In genomic region chr9:60794210-60794840, GRCm38 (mm10) we compare ENCODE assay signal across 8 mouse cellular contexts. TPM values are rescaled to one million over a fixed set of nuclear protein-coding genes. Genes with fewer than 3 reads are reported as not detected.
DNase-seq lines count a peak whose midpoint lies in the region; ATAC-seq and TF ChIP-seq lines count a peak whose summit lies in the region.

Uaca (plus strand) TSS chr9:60794542.

- H3K4me2 ChIP-seq in forebrain, embryonic 14.5 days (ENCODE audit: low read length): peak within 1 kb of the TSS; percentile 100
- peak within 1 kb of the TSS; percentile 92 for H3K4me2 ChIP-seq in heart, postnatal 0 days (ENCODE audit: low read depth, low read length)
- peak within 1 kb of the TSS; percentile 57 for H3K4me2 ChIP-seq in liver, embryonic 14.5 days (ENCODE audit: low read depth)
- peak within 1 kb of the TSS; percentile 99 for H3K4me2 ChIP-seq in neural tube, embryonic 14.5 days (ENCODE audit: low read depth, low read length)

- no peaks in the 10 kb centered on the region for H3K9me3 ChIP-seq in ES-Bruce4 (replicated peaks; ENCODE audit: control insufficient read depth, insufficient read depth, low read length, poor library complexity, severe bottlenecking)
- no peaks in the 10 kb centered on the region for H3K9me3 ChIP-seq in forebrain, embryonic 14.5 days (replicated peaks; ENCODE audit: control insufficient read depth, low read length)
- H3K9me3 ChIP-seq in heart, postnatal 0 days (replicated peaks; ENCODE audit: control insufficient read depth, low read length): no peaks in the 10 kb centered on the region
- no peaks in the 10 kb centered on the region for H3K9me3 ChIP-seq in liver, embryonic 14.5 days (ENCODE audit: control insufficient read depth, low read length)
- H3K9me3 ChIP-seq in neural tube, embryonic 14.5 days (ENCODE audit: control insufficient read depth, low read length): no peaks in the 10 kb centered on the region

- H3K4me3 ChIP-seq in ES-Bruce4 (ENCODE audit: low read depth, low read length): peak within 1 kb of the TSS; percentile 92
- H3K4me3 ChIP-seq in forebrain, embryonic 14.5 days (ENCODE audit: low read depth, low read length): peak within 1 kb of the TSS; percentile 72
- peak within 1 kb of the TSS; percentile 79 for H3K4me3 ChIP-seq in heart, postnatal 0 days (ENCODE audit: low read depth, low read length)
- peak within 1 kb of the TSS; percentile 51 to 63 for H3K4me3 ChIP-seq in liver, embryonic 14.5 days (ENCODE audit: insufficient read depth in 1 of 2, low read depth in 2 of 2, low read length in 2 of 2)
- peak within 1 kb of the TSS; percentile 70 for H3K4me3 ChIP-seq in neural tube, embryonic 14.5 days (ENCODE audit: low read depth, low read length)

- H3K4me1 ChIP-seq in ES-Bruce4 (ENCODE audit: control insufficient read depth, insufficient read depth, low read length): no peaks in the 10 kb centered on the region
- 0 out of 2 replicates have a peak, but pooled peaks cover under 1% of the 10 kb centered on the region for H3K4me1 ChIP-seq in forebrain, embryonic 14.5 days (ENCODE audit: control insufficient read depth, insufficient read depth, low read length)
- H3K4me1 ChIP-seq in heart, postnatal 0 days (ENCODE audit: control insufficient read depth, insufficient read depth): 0 out of 2 replicates have a peak, but pooled peaks cover 7% of the 10 kb centered on the region
- no peaks in the 10 kb centered on the region; a peak in 1 of 4 replicates for H3K4me1 ChIP-seq in liver, embryonic 14.5 days (replicated peaks; ENCODE audit: control insufficient read depth in 2 of 2, insufficient read depth in 2 of 2, low read length in 1 of 2)
- 0 out of 2 replicates have a peak, but pooled peaks cover 5% of the 10 kb centered on the region for H3K4me1 ChIP-seq in neural tube, embryonic 14.5 days (ENCODE audit: control insufficient read depth, insufficient read depth, low read length)

- no peaks in the 10 kb centered on the region for H3K27me3 ChIP-seq in ES-Bruce4 (ENCODE audit: control insufficient read depth, insufficient read depth, low read length, poor library complexity, severe bottlenecking)
- no peaks in the 10 kb centered on the region for H3K27me3 ChIP-seq in forebrain, embryonic 14.5 days (replicated peaks; ENCODE audit: control insufficient read depth, insufficient read depth, low read length)
- H3K27me3 ChIP-seq in heart, postnatal 0 days (ENCODE audit: control insufficient read depth, insufficient read depth, low read length): no peaks in the 10 kb centered on the region
- peaks cover 16% of the 10 kb centered on the region for H3K27me3 ChIP-seq in liver, embryonic 14.5 days (ENCODE audit: control insufficient read depth, insufficient read depth, low read length)
- H3K27me3 ChIP-seq in neural tube, embryonic 14.5 days (ENCODE audit: control insufficient read depth, insufficient read depth, low read length): no peaks in the 10 kb centered on the region

- peak within 1 kb of the TSS; percentile 86 for H3K9ac ChIP-seq in ES-Bruce4 (ENCODE audit: low read depth, poor library complexity, severe bottlenecking)
- peak within 1 kb of the TSS; percentile 77 for H3K9ac ChIP-seq in forebrain, embryonic 14.5 days (ENCODE audit: low read length)
- H3K9ac ChIP-seq in heart, postnatal 0 days (replicated peaks; ENCODE audit: low read depth, low read length): peak within 1 kb of the TSS; percentile 83
- peak within 1 kb of the TSS; percentile 32; the same call in 1 of the 2 replicates for H3K9ac ChIP-seq in liver, embryonic 14.5 days (replicated peaks)
- peak within 1 kb of the TSS; percentile 63 for H3K9ac ChIP-seq in neural tube, embryonic 14.5 days (replicated peaks; ENCODE audit: low read depth, low read length)

- peak within 1 kb of the TSS; percentile 55 for H3K27ac ChIP-seq in ES-Bruce4 (ENCODE audit: insufficient read depth, low read length)
- no peak within 1 kb of the TSS for H3K27ac ChIP-seq in forebrain, embryonic 14.5 days (ENCODE audit: low read depth, low read length)
- H3K27ac ChIP-seq in heart, postnatal 0 days (ENCODE audit: low read depth): peak within 1 kb of the TSS; percentile 82
- no peak within 1 kb of the TSS for H3K27ac ChIP-seq in liver, embryonic 14.5 days
- peak within 1 kb of the TSS; percentile 18 for H3K27ac ChIP-seq in neural tube, embryonic 14.5 days (ENCODE audit: low read depth, low read length)

- under 1% methylated on average over 45 of the region's 45 CpGs for WGBS in forebrain, embryonic 14.5 days
- WGBS in heart, postnatal 0 days: 0% methylated on average over 45 of the region's 45 CpGs
- under 1% methylated on average over 44 of the region's 45 CpGs for WGBS in liver, embryonic 14.5 days (ENCODE audit: insufficient replicate concordance)
- under 1% methylated on average over 45 of the region's 45 CpGs for WGBS in neural tube, embryonic 14.5 days

- DNase-seq in forebrain, embryonic 14.5 days (ENCODE audit: low spot score): peak; percentile 93
- peak; percentile 97 for DNase-seq in heart, postnatal 0 days (ENCODE audit: low spot score)
- peak; percentile 97 to 98 for DNase-seq in kidney, postnatal 4 days
- DNase-seq in liver, embryonic 14.5 days (ENCODE audit: low read depth in 3 of 3, low spot score in 3 of 3): peak; percentile 36 to 42 (median 39)
- DNase-seq in testis, postnatal 14 days (ENCODE audit: low spot score): peak; percentile 94

- peak; percentile 52; the same call in 1 of the 2 replicates for ATAC-seq in cerebellum, adult (ENCODE audit: insufficient number of reproducible peaks, low FRiP score, low TSS enrichment)
- ATAC-seq in forebrain, embryonic 14.5 days: peak; percentile 97
- ATAC-seq in heart, postnatal 0 days (ENCODE audit: insufficient read depth, low read depth): peak; percentile 98
- peak; percentile 87 for ATAC-seq in liver, embryonic 14.5 days (ENCODE audit: insufficient read depth)
- peak; percentile 95 for ATAC-seq in neural tube, embryonic 14.5 days (ENCODE audit: low read depth)

- no peak for TF ChIP-seq EP300 in ES-Bruce4 (IDR thresholded peaks at IDR 0.05; ENCODE audit: insufficient read depth, low read depth, low read length)
- 0 out of 2 replicates have a peak, but pooled peaks have one; percentile 65 for TF ChIP-seq EP300 in heart, postnatal 0 days (IDR thresholded peaks at IDR 0.05; ENCODE audit: low read depth)
- TF ChIP-seq EP300 in liver, embryonic 14.5 days (IDR thresholded peaks at IDR 0.05; ENCODE audit: low read depth): no peak

- peak; percentile 11 for TF ChIP-seq POLR2A in ES-Bruce4 (IDR thresholded peaks at IDR 0.05; ENCODE audit: insufficient read depth, low read length)

- TF ChIP-seq CTCF in ES-Bruce4 (IDR thresholded peaks at IDR 0.05; ENCODE audit: low read depth, low read length): peak; percentile 38
- peak; percentile 64 for TF ChIP-seq CTCF in heart, postnatal 0 days (IDR thresholded peaks at IDR 0.05; ENCODE audit: low read depth)
- peak; percentile 53 for TF ChIP-seq CTCF in liver, embryonic 14.5 days (IDR thresholded peaks at IDR 0.05; ENCODE audit: low read depth)

- H3K36me3 ChIP-seq in ES-Bruce4 (ENCODE audit: control insufficient read depth, insufficient read depth, low read length, poor library complexity, severe bottlenecking): no peaks in the 10 kb centered on the region
- no peaks in the 10 kb centered on the region for H3K36me3 ChIP-seq in forebrain, embryonic 14.5 days (ENCODE audit: control insufficient read depth, insufficient read depth, low read length)
- H3K36me3 ChIP-seq in heart, postnatal 0 days (replicated peaks; ENCODE audit: control insufficient read depth, insufficient read depth, low read length): no peaks in the 10 kb centered on the region
- no peaks in the 10 kb centered on the region for H3K36me3 ChIP-seq in liver, embryonic 14.5 days (replicated peaks; ENCODE audit: control insufficient read depth, insufficient read depth, low read depth)
- H3K36me3 ChIP-seq in neural tube, embryonic 14.5 days (ENCODE audit: control insufficient read depth, insufficient read depth, low read length): no peaks in the 10 kb centered on the region

RNA-seq across cellular contexts. Expression of gene Uaca, which starts in this region (rescaled TPM):
- 29.7 and 31.0 TPM in 2 replicates for polyA plus RNA-seq in ES-Bruce4 (2011; ENCODE audit: insufficient read depth, insufficient read length, low read depth, missing spikeins)
- 12.5 and 13.5 TPM in 2 replicates for polyA plus RNA-seq in forebrain, embryonic 14.5 days (2014; fragmentation: Nextera tagmentation; extraction: Ambion mirVana)
- 5.5 and 10.5 TPM in 2 replicates for total RNA-seq in heart, postnatal 0 days (2014; rRNA removed; ENCODE audit: low replicate concordance)
- 17.3 and 18.6 TPM in 2 replicates for polyA plus RNA-seq in heart, postnatal 0 days (2015; fragmentation: Nextera tagmentation; extraction: Ambion mirVana)
- polyA plus RNA-seq in liver, embryonic 14.5 days (2012; rRNA removed): 0.95 and 1.9 TPM in 2 replicates
- polyA plus RNA-seq in liver, embryonic 14.5 days (2014; fragmentation: Nextera tagmentation; extraction: Ambion mirVana): 0.62 and 2.1 TPM in 2 replicates
- 4.8 and 11.5 TPM in 2 replicates for polyA plus RNA-seq in neural tube, embryonic 14.5 days (2014; fragmentation: Nextera tagmentation; extraction: Ambion mirVana)

Comparison
In these comparisons a context has a peak if more than half of its experiments do, and no peak if none do; other contexts are left out.
1. H3K27ac ChIP-seq: peak in ES-Bruce4 (single experiment), heart, postnatal 0 days (single experiment) and neural tube, embryonic 14.5 days (single experiment); none in forebrain, embryonic 14.5 days (single experiment) and liver, embryonic 14.5 days (single experiment).
2. H3K9ac ChIP-seq: peak in every context shown above with its lines; median percentile 86 in ES-Bruce4; 83 in heart, postnatal 0 days; 77 in forebrain, embryonic 14.5 days; 63 in neural tube, embryonic 14.5 days; 32 in liver, embryonic 14.5 days.
3. DNase-seq: peak in every context shown above with its lines; median percentile 98 in kidney, postnatal 4 days; 97 in heart, postnatal 0 days; 94 in testis, postnatal 14 days; 93 in forebrain, embryonic 14.5 days; 39 in liver, embryonic 14.5 days.
4. Peak in every context shown above with its lines, with median percentiles within 50 percentile points of each other: H3K4me3 ChIP-seq, CTCF ChIP-seq, ATAC-seq and H3K4me2 ChIP-seq.